Mouse (Mus musculus) lung, adult 2 months (tissue): ENCODE data around the gene Gjc1.

Experiments
- CTCF ChIP-seq: fragments of 200-500 bp; IDR thresholded peaks from 2 replicates; pipeline ENCODE4 v1.5.1; 2011; ENCODE audit warnings: mild to moderate bottlenecking, low read length, control low read depth; ENCODE audit not compliant: insufficient read depth
- POLR2A ChIP-seq: fragments of 200-500 bp; IDR thresholded peaks from 2 replicates; pipeline ENCODE4 v1.6.1; 2011; ENCODE audit warnings: low read depth, mild to moderate bottlenecking, control low read depth, low read length, borderline replicate concordance; ENCODE audit errors: extremely low read depth

DNA sequence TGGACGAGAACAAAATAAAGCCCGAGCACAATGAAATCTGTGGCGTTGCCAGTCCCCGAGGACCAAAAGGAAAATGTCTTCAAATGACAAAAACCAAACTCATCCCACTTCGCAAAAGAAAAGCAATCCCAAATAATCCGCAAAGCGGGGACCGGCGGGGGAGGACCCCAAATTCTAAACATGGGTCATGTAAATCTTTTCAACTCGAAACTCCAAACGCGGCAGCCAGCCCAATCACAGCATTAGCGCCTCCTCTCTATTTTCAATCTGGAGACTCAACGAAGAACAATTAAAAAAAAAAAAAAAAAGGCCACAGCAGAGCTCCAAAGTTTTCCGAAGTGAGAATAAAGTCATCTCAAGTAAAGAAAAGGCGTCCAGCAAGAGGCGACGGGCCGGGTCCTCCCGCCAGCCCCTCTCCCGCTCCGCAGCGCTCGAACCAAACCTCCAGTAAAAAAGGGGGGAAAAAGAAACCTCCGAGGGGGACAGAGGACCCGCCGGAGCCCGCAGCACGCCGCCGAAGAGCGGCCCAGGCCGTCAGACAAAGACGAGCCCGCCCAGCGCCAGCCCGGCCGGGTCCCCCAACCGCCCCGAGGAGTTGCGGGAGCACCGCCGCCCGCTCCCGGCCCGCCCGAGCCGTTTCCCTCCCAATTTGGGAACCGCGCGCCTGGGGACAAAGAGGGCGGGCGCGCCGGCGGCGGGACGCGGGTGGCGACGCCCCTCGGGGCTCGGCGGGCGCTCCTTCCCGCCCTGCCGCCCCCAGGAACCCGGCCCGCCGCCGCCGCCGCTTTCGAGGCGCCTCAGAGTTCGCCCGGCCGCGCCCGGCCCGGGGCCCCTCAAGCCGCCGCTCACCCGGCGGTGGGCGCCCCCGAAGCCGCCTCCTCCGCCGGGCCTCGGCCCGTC, 1.1 kb downstream of the Gjc1 start:
- TF ChIP-seq CTCF (no peak), POLR2A (no peak)
